Mouse (Mus musculus) embryo, embryonic 10 days (tissue): ENCODE results near the gene Olfr1080.
"Not testable (repeated sequence)": the region's sequence is repeated elsewhere in the genome, so short reads cannot be mapped to it uniquely, and the experiment has no call there.

Experiments used
- DNase-seq: peaks from one replicate; pipeline ENCODE4 v3.0.0-alpha.2; 2015; ENCODE audit warnings: low spot score

Gene Olfr1080

GRCm38 (mm10) chr2:86558135-86558534 is at the start of gene Olfr1080:
Olfr1080 (minus strand) TSS chr2:86558235.
- DNase-seq: not testable (repeated sequence)

- not testable (repeated sequence) for DNase-seq
Measured at GRCm38 (mm10) chr2:86598866-86599265, 40.8 kb upstream of the Olfr1080 start, which contains the start of gene Olfr1082. Olfr1082 (minus strand) TSS chr2:86598966.

GRCm38 (mm10) chr2:86542380-86542779 is 15.7 kb downstream of the Olfr1080 start, which contains the start of gene Olfr1079:
Olfr1079 (minus strand) TSS chr2:86542480.
- no peak for DNase-seq

GRCm38 (mm10) chr2:86530991-86531390 is 27.0 kb downstream of the Olfr1080 start:
- no peak for DNase-seq

GRCm38 (mm10) chr2:86508161-86508560 is 49.9 kb downstream of the Olfr1080 start, which contains the start of gene Olfr1076:
Olfr1076 (plus strand) TSS chr2:86508461.
- no peak for DNase-seq
